Mouse (Mus musculus): ENCODE results near the gene Sptlc2. TPM values are rescaled to one million over a fixed set of nuclear protein-coding genes. Genes with fewer than 3 reads are reported as not detected.

Gene Sptlc2
- polyA plus RNA-seq, 1 experiment from 2014 or later = 73.2 TPM

GRCm38 (mm10) chr12:87368092-87368491 lies 20.1 kb downstream of the Sptlc2 start:
- H3K36me3 ChIP-seq (ENCODE audit: control insufficient read depth, insufficient read depth, low read length) = 0 out of 2 replicates have a peak, but pooled peaks cover 3% of the 10 kb centered on the region
- H3K4me3 ChIP-seq (ENCODE audit: low read depth, low read length) = no peak overlapping the region
- H3K27ac ChIP-seq (ENCODE audit: low read depth, low read length) = no peak overlapping the region
- ATAC-seq (replicated peaks; ENCODE audit: insufficient number of reproducible peaks, low FRiP score, low TSS enrichment) = no peak
- H3K27me3 ChIP-seq (ENCODE audit: control insufficient read depth, insufficient read depth, low read length) = no peaks in the 10 kb centered on the region
- no peak overlapping the region for H3K4me2 ChIP-seq
- H3K4me1 ChIP-seq (ENCODE audit: control insufficient read depth, insufficient read depth, low read length) = peaks cover 3% of the 10 kb centered on the region; the same call in 1 of the 2 replicates
- no peak overlapping the region for H3K9ac ChIP-seq (ENCODE audit: low read depth, low read length)
- H3K9me3 ChIP-seq (replicated peaks; ENCODE audit: control insufficient read depth, low read length) = no peaks in the 10 kb centered on the region

GRCm38 (mm10) chr12:87365676-87366075 lies 22.5 kb downstream of the Sptlc2 start:
- 0 out of 2 replicates have a peak, but pooled peaks cover 3% of the 10 kb centered on the region for H3K36me3 ChIP-seq (ENCODE audit: control insufficient read depth, insufficient read depth, low read length)
- peaks cover 5% of the 10 kb centered on the region; the same call in 1 of the 2 replicates for H3K4me1 ChIP-seq (ENCODE audit: control insufficient read depth, insufficient read depth, low read length)
- H3K9me3 ChIP-seq (replicated peaks; ENCODE audit: control insufficient read depth, low read length) = no peaks in the 10 kb centered on the region
- no peak overlapping the region for H3K4me2 ChIP-seq
- no peak for ATAC-seq (replicated peaks; ENCODE audit: insufficient number of reproducible peaks, low FRiP score, low TSS enrichment)
- H3K9ac ChIP-seq (ENCODE audit: low read depth, low read length) = no peak overlapping the region
- 84% methylated on average over 9 of the region's 9 CpGs for WGBS (ENCODE audit: insufficient replicate concordance)
- H3K27ac ChIP-seq (ENCODE audit: low read depth, low read length) = no peak overlapping the region
- no peak overlapping the region for H3K4me3 ChIP-seq (ENCODE audit: low read depth, low read length)
- H3K27me3 ChIP-seq (ENCODE audit: control insufficient read depth, insufficient read depth, low read length) = no peaks in the 10 kb centered on the region

- Histone ChIP-seq H3K27ac (ENCODE audit: low read depth, low read length) (no peak overlapping the region), H3K9me3 (replicated peaks; ENCODE audit: control insufficient read depth, low read length) (no peaks in the 10 kb centered on the region), H3K4me1 (ENCODE audit: control insufficient read depth, insufficient read depth, low read length) (peaks cover 5% of the 10 kb centered on the region; the same call in 1 of the 2 replicates), H3K9ac (ENCODE audit: low read depth, low read length) (no peak overlapping the region), H3K27me3 (ENCODE audit: control insufficient read depth, insufficient read depth, low read length) (no peaks in the 10 kb centered on the region), H3K4me2 (no peak overlapping the region), H3K4me3 (ENCODE audit: low read depth, low read length) (no peak overlapping the region), H3K36me3 (ENCODE audit: control insufficient read depth, insufficient read depth, low read length) (no peaks in the 10 kb centered on the region)
- 73% methylated on average over 3 of the region's 3 CpGs for WGBS (ENCODE audit: insufficient replicate concordance)
- no peak for ATAC-seq (replicated peaks; ENCODE audit: insufficient number of reproducible peaks, low FRiP score, low TSS enrichment)
Observed at GRCm38 (mm10) chr12:87362111-87362510, 26.0 kb downstream of the Sptlc2 start.

- Histone ChIP-seq H3K9me3 (replicated peaks; ENCODE audit: control insufficient read depth, low read length) (no peaks in the 10 kb centered on the region), H3K9ac (ENCODE audit: low read depth, low read length) (no peak overlapping the region), H3K4me2 (no peak overlapping the region), H3K4me1 (ENCODE audit: control insufficient read depth, insufficient read depth, low read length) (no peaks in the 10 kb centered on the region), H3K36me3 (ENCODE audit: control insufficient read depth, insufficient read depth, low read length) (peaks cover 3% of the 10 kb centered on the region), H3K4me3 (ENCODE audit: low read depth, low read length) (no peak overlapping the region), H3K27ac (ENCODE audit: low read depth, low read length) (no peak overlapping the region), H3K27me3 (ENCODE audit: control insufficient read depth, insufficient read depth, low read length) (no peaks in the 10 kb centered on the region)
- no peak for ATAC-seq (replicated peaks; ENCODE audit: insufficient number of reproducible peaks, low FRiP score, low TSS enrichment)
- WGBS (ENCODE audit: insufficient replicate concordance) = 85% methylated on average over 2 of the region's 2 CpGs
Observed at GRCm38 (mm10) chr12:87348029-87348428, 40.1 kb downstream of the Sptlc2 start.

GRCm38 (mm10) chr12:87347511-87347910 lies 40.6 kb downstream of the Sptlc2 start:
- 90% methylated on average over 2 of the region's 2 CpGs for WGBS (ENCODE audit: insufficient replicate concordance)
- no peak overlapping the region for H3K27ac ChIP-seq (ENCODE audit: low read depth, low read length)
- no peaks in the 10 kb centered on the region for H3K4me1 ChIP-seq (ENCODE audit: control insufficient read depth, insufficient read depth, low read length)
- no peaks in the 10 kb centered on the region for H3K9me3 ChIP-seq (replicated peaks; ENCODE audit: control insufficient read depth, low read length)
- no peaks in the 10 kb centered on the region for H3K27me3 ChIP-seq (ENCODE audit: control insufficient read depth, insufficient read depth, low read length)
- no peak overlapping the region for H3K9ac ChIP-seq (ENCODE audit: low read depth, low read length)
- H3K36me3 ChIP-seq (ENCODE audit: control insufficient read depth, insufficient read depth, low read length) = peaks cover 3% of the 10 kb centered on the region
- no peak for ATAC-seq (replicated peaks; ENCODE audit: insufficient number of reproducible peaks, low FRiP score, low TSS enrichment)
- H3K4me2 ChIP-seq = no peak overlapping the region
- H3K4me3 ChIP-seq (ENCODE audit: low read depth, low read length) = no peak overlapping the region

GRCm38 (mm10) chr12:87343084-87343605 lies 45.0 kb downstream of the Sptlc2 start:
- Histone ChIP-seq H3K4me1 (ENCODE audit: control insufficient read depth, insufficient read depth, low read length) (no peaks in the 10 kb centered on the region), H3K27ac (ENCODE audit: low read depth, low read length) (no peak overlapping the region), H3K9me3 (replicated peaks; ENCODE audit: control insufficient read depth, low read length) (no peaks in the 10 kb centered on the region), H3K36me3 (ENCODE audit: control insufficient read depth, insufficient read depth, low read length) (peaks cover 6% of the 10 kb centered on the region), H3K27me3 (ENCODE audit: control insufficient read depth, insufficient read depth, low read length) (no peaks in the 10 kb centered on the region), H3K4me3 (ENCODE audit: low read depth, low read length) (no peak overlapping the region), H3K4me2 (no peak overlapping the region), H3K9ac (ENCODE audit: low read depth, low read length) (no peak overlapping the region; the same call in 1 of the 2 replicates)
- ATAC-seq (replicated peaks; ENCODE audit: insufficient number of reproducible peaks, low FRiP score, low TSS enrichment) = no peak

GRCm38 (mm10) chr12:87338082-87338481 lies 50.1 kb downstream of the Sptlc2 start:
- H3K27me3 ChIP-seq (ENCODE audit: control insufficient read depth, insufficient read depth, low read length) = no peaks in the 10 kb centered on the region
- H3K9me3 ChIP-seq (replicated peaks; ENCODE audit: control insufficient read depth, low read length) = no peaks in the 10 kb centered on the region
- no peak for ATAC-seq (replicated peaks; ENCODE audit: insufficient number of reproducible peaks, low FRiP score, low TSS enrichment)
- H3K4me1 ChIP-seq (ENCODE audit: control insufficient read depth, insufficient read depth, low read length) = no peaks in the 10 kb centered on the region
- H3K4me2 ChIP-seq = no peak overlapping the region
- no peak overlapping the region for H3K4me3 ChIP-seq (ENCODE audit: low read depth, low read length)
- WGBS (ENCODE audit: insufficient replicate concordance) = 86% methylated on average over 4 of the region's 4 CpGs
- peaks cover 3% of the 10 kb centered on the region; the same call in 1 of the 2 replicates for H3K36me3 ChIP-seq (ENCODE audit: control insufficient read depth, insufficient read depth, low read length)
- H3K27ac ChIP-seq (ENCODE audit: low read depth, low read length) = no peak overlapping the region
- no peak overlapping the region for H3K9ac ChIP-seq (ENCODE audit: low read depth, low read length)

GRCm38 (mm10) chr12:87334886-87335285 lies 53.3 kb downstream of the Sptlc2 start:
- H3K9ac ChIP-seq (ENCODE audit: low read depth, low read length) = no peak overlapping the region
- 56% methylated on average over 2 of the region's 2 CpGs for WGBS (ENCODE audit: insufficient replicate concordance)
- H3K4me2 ChIP-seq = no peak overlapping the region
- 0 out of 2 replicates have a peak, but pooled peaks cover 2% of the 10 kb centered on the region for H3K4me1 ChIP-seq (ENCODE audit: control insufficient read depth, insufficient read depth, low read length)
- no peak for ATAC-seq (replicated peaks; ENCODE audit: insufficient number of reproducible peaks, low FRiP score, low TSS enrichment)
- H3K4me3 ChIP-seq (ENCODE audit: low read depth, low read length) = no peak overlapping the region
- no peaks in the 10 kb centered on the region for H3K36me3 ChIP-seq (ENCODE audit: control insufficient read depth, insufficient read depth, low read length)
- H3K27ac ChIP-seq (ENCODE audit: low read depth, low read length) = no peak overlapping the region
- H3K27me3 ChIP-seq (ENCODE audit: control insufficient read depth, insufficient read depth, low read length) = no peaks in the 10 kb centered on the region
- H3K9me3 ChIP-seq (replicated peaks; ENCODE audit: control insufficient read depth, low read length) = no peaks in the 10 kb centered on the region

GRCm38 (mm10) chr12:87333794-87334193 lies 54.4 kb downstream of the Sptlc2 start:
- H3K36me3 ChIP-seq (ENCODE audit: control insufficient read depth, insufficient read depth, low read length) = no peaks in the 10 kb centered on the region
- no peaks in the 10 kb centered on the region for H3K27me3 ChIP-seq (ENCODE audit: control insufficient read depth, insufficient read depth, low read length)
- no peaks in the 10 kb centered on the region for H3K9me3 ChIP-seq (replicated peaks; ENCODE audit: control insufficient read depth, low read length)
- H3K9ac ChIP-seq (ENCODE audit: low read depth, low read length) = no peak overlapping the region
- no peak overlapping the region for H3K27ac ChIP-seq (ENCODE audit: low read depth, low read length)
- ATAC-seq (replicated peaks; ENCODE audit: insufficient number of reproducible peaks, low FRiP score, low TSS enrichment) = no peak
- H3K4me2 ChIP-seq = no peak overlapping the region
- H3K4me1 ChIP-seq (ENCODE audit: control insufficient read depth, insufficient read depth, low read length) = 0 out of 2 replicates have a peak, but pooled peaks cover 2% of the 10 kb centered on the region
- H3K4me3 ChIP-seq (ENCODE audit: low read depth, low read length) = no peak overlapping the region
